Mouse (Mus musculus) forebrain, postnatal 0 days (tissue): Measurements from ENCODE around the gene Asgr1. TPM values are rescaled to one million over a fixed set of nuclear protein-coding genes. Genes with fewer than 3 reads are reported as not detected.

Experiments used
- ATAC-seq: fragments of 200-750 bp; cut with Nextera tagmentation; 2 replicates; pipeline ENCODE4 v1.8.0; 2017; ENCODE audit warnings: mild to moderate bottlenecking, moderate library complexity
- DNase-seq: peaks from one replicate; pipeline ENCODE4 v3.0.0-alpha.2; 2015
- H3K27ac ChIP-seq: fragments of 300-500 bp; sonication (generic); 2 replicates; pipeline ENCODE4 v1.5.1; 2014; ENCODE audit warnings: low read depth, mild to moderate bottlenecking, antibody characterized with exemption, low read length, moderate library complexity, mixed read lengths
- H3K27me3 ChIP-seq: fragments of 300-500 bp; sonication (generic); 2 replicates; pipeline ENCODE4 v1.6.1; 2014; ENCODE audit warnings: mild to moderate bottlenecking, low read length, mixed read lengths; ENCODE audit not compliant: insufficient read depth
- H3K36me3 ChIP-seq: fragments of 300-500 bp; sonication (generic); 2 replicates; pipeline ENCODE4 v1.6.1; 2014; ENCODE audit warnings: mild to moderate bottlenecking, moderate library complexity; ENCODE audit not compliant: insufficient read depth
- H3K4me1 ChIP-seq: fragments of 300-500 bp; sonication (generic); 2 replicates; pipeline ENCODE4 v1.6.1; 2014; ENCODE audit warnings: antibody characterized with exemption; ENCODE audit not compliant: insufficient read depth
- H3K4me2 ChIP-seq: fragments of 300-500 bp; sonication (generic); 2 replicates; pipeline ENCODE4 v1.6.1; 2014; ENCODE audit warnings: low read depth, mild to moderate bottlenecking, moderate library complexity
- H3K4me3 ChIP-seq: fragments of 300-500 bp; sonication (generic); 2 replicates; pipeline ENCODE4 v1.5.1; 2014; ENCODE audit warnings: low read depth, low read length, mixed read lengths
- H3K9ac ChIP-seq: fragments of 300-500 bp; sonication (generic); 2 replicates; pipeline ENCODE4 v1.6.1; 2014; ENCODE audit warnings: mild to moderate bottlenecking
- H3K9me3 ChIP-seq: fragments of 300-500 bp; sonication (generic); 2 replicates; pipeline ENCODE4 v1.6.1; 2016; ENCODE audit warnings: low read length
- CTCF ChIP-seq: sonication (generic); IDR thresholded peaks from 2 replicates; pipeline ENCODE4 v1.5.1; 2016; ENCODE audit warnings: antibody characterized with exemption, control low read depth, low read depth
- WGBS: fragments of 180-500 bp; shearing (Covaris S2); extraction: QIAGEN DNeasy Blood & Tissue Kit; methylation state at CpG from one replicate; pipeline ENCODE4 v1.1.7; 2014; 5-methylcytosine and 5-hydroxymethylcytosine counted together
- polyA plus RNA-seq: library from polyadenylated mRNA; unstranded; fragments of >200 nt; fragmentation: Nextera tagmentation; extraction: Ambion mirVana; gene quantifications from 2 replicates; pipeline ENCODE4 v1.2.1, GENCODE M21; 2015
- total RNA-seq: library from RNA; depleted of rRNA; stranded (reverse); fragments of >200 nt; gene quantifications from 2 replicates; pipeline ENCODE4 v1.2.3, GENCODE M21; 2014

Gene Asgr1
- total and polyA plus RNA-seq, 2 experiments from 2014 or later = 3.0 to 4.3 TPM

GRCm38 (mm10) chr11:70024151-70024514, 29.8 kb upstream of the Asgr1 start:
- ATAC-seq (no peak), DNase-seq (no peak)
- H3K4me2 ChIP-seq = peak overlapping the region; percentile 54
- no peaks in the 10 kb centered on the region for H3K27me3 ChIP-seq
- H3K4me1 ChIP-seq = peaks cover 52% of the 10 kb centered on the region
- WGBS = 17% methylated on average over 5 of the region's 6 CpGs
- H3K4me3 ChIP-seq = peak overlapping the region; percentile 40
- H3K27ac ChIP-seq = peak overlapping the region; percentile 62; the same call in 1 of the 2 replicates
- H3K9me3 ChIP-seq = no peaks in the 10 kb centered on the region
- no peak for TF ChIP-seq CTCF
- peak overlapping the region; percentile 34 for H3K9ac ChIP-seq
- no peaks in the 10 kb centered on the region for H3K36me3 ChIP-seq

GRCm38 (mm10) chr11:70026689-70027088, 27.2 kb upstream of the Asgr1 start:
- Histone ChIP-seq H3K9ac (0 out of 2 replicates have a peak overlapping the region, but pooled peaks have one; percentile 31), H3K27me3 (no peaks in the 10 kb centered on the region), H3K9me3 (no peaks in the 10 kb centered on the region), H3K4me3 (0 out of 2 replicates have a peak overlapping the region, but pooled peaks have one; percentile 11), H3K27ac (peak overlapping the region; percentile 94), H3K36me3 (peaks cover 9% of the 10 kb centered on the region), H3K4me1 (peaks cover 52% of the 10 kb centered on the region), H3K4me2 (peak overlapping the region; percentile 58)
- WGBS = 5% methylated on average over 19 of the region's 19 CpGs
- DNase-seq (no peak), ATAC-seq (no peak)
- no peak for TF ChIP-seq CTCF

- no peak overlapping the region for H3K4me3 ChIP-seq
Observed at GRCm38 (mm10) chr11:70027397-70027796, 26.5 kb upstream of the Asgr1 start.

GRCm38 (mm10) chr11:70028401-70029129, 25.3 kb upstream of the Asgr1 start:
- peak; percentile 1 for ATAC-seq
- WGBS = 15% methylated on average over 12 of the region's 12 CpGs

More at GRCm38 (mm10) chr11:70027397-70027796, 26.5 kb upstream of the Asgr1 start:
- Histone ChIP-seq H3K36me3 (peaks cover 16% of the 10 kb centered on the region), H3K4me1 (peaks cover 46% of the 10 kb centered on the region), H3K4me2 (peak overlapping the region; percentile 58), H3K9me3 (no peaks in the 10 kb centered on the region), H3K27ac (peak overlapping the region; percentile 94), H3K9ac (0 out of 2 replicates have a peak overlapping the region, but pooled peaks have one; percentile 31), H3K27me3 (no peaks in the 10 kb centered on the region)
- no peak for DNase-seq
- TF ChIP-seq CTCF = no peak
- WGBS = 37% methylated on average over 9 of the region's 9 CpGs
- ATAC-seq = no peak

GRCm38 (mm10) chr11:70029130-70029801, 24.6 kb upstream of the Asgr1 start:
- 1% methylated on average over 20 of the region's 20 CpGs for WGBS
- no peaks in the 10 kb centered on the region for H3K9me3 ChIP-seq
- H3K4me2 ChIP-seq = peak overlapping the region; percentile 58
- H3K4me3 ChIP-seq = peak overlapping the region; percentile 33
- DNase-seq (peak; percentile 97), ATAC-seq (peak; percentile 92)
- H3K27ac ChIP-seq = peak overlapping the region; percentile 94
- no peaks in the 10 kb centered on the region for H3K27me3 ChIP-seq
- H3K9ac ChIP-seq = peak overlapping the region; percentile 48
- TF ChIP-seq CTCF = no peak
- peaks cover 34% of the 10 kb centered on the region for H3K4me1 ChIP-seq
- H3K36me3 ChIP-seq = peaks cover 27% of the 10 kb centered on the region

More at GRCm38 (mm10) chr11:70028401-70029129, 25.3 kb upstream of the Asgr1 start:
- H3K27me3 ChIP-seq = no peaks in the 10 kb centered on the region
- H3K4me2 ChIP-seq = peak overlapping the region; percentile 58
- peak overlapping the region; percentile 94 for H3K27ac ChIP-seq
- H3K4me1 ChIP-seq = peaks cover 37% of the 10 kb centered on the region
- peaks cover 27% of the 10 kb centered on the region for H3K36me3 ChIP-seq
- no peak for DNase-seq
- H3K9me3 ChIP-seq = no peaks in the 10 kb centered on the region
- H3K4me3 ChIP-seq = peak overlapping the region; percentile 33
- H3K9ac ChIP-seq = peak overlapping the region; percentile 48
- TF ChIP-seq CTCF = no peak

- H3K4me3 ChIP-seq = peak overlapping the region; percentile 33
- peaks cover 32% of the 10 kb centered on the region for H3K36me3 ChIP-seq
- DNase-seq = no peak
- peak overlapping the region; percentile 48 for H3K9ac ChIP-seq
- peaks cover 32% of the 10 kb centered on the region for H3K4me1 ChIP-seq
- no peak for TF ChIP-seq CTCF
- H3K27me3 ChIP-seq = no peaks in the 10 kb centered on the region
- H3K4me2 ChIP-seq = peak overlapping the region; percentile 58
- ATAC-seq = peak; percentile 59
- H3K9me3 ChIP-seq = no peaks in the 10 kb centered on the region
- WGBS = 14% methylated on average over 11 of the region's 11 CpGs
- peak overlapping the region; percentile 94 for H3K27ac ChIP-seq
Observed at GRCm38 (mm10) chr11:70029829-70030550, 23.9 kb upstream of the Asgr1 start.
